Mouse (Mus musculus) ES-Bruce4 (cell line): ENCODE measurements around the gene Arf4.

Experiments used
- CTCF ChIP-seq: IDR thresholded peaks from one replicate; pipeline ENCODE4 v1.8.1; 2011; ENCODE audit warnings: low read depth, low read length
- EP300 ChIP-seq: IDR thresholded peaks from 2 replicates; pipeline ENCODE4 v1.6.1; 2011; ENCODE audit warnings: low read depth, low read length; ENCODE audit not compliant: insufficient read depth
- POLR2A ChIP-seq: IDR thresholded peaks from one replicate; pipeline ENCODE4 v1.8.1; 2011; ENCODE audit warnings: low read length; ENCODE audit not compliant: insufficient read depth

- TF ChIP-seq CTCF (peak; percentile 57), POLR2A (no peak), EP300 (no peak)
Measured at GRCm38 (mm10) chr14:26675371-26675770, 37.5 kb downstream of the Arf4 start.
